Mouse (Mus musculus) layer of hippocampus, postnatal 14 days (tissue): ENCODE measurements around the gene Cd44. TPM values are rescaled to one million over a fixed set of nuclear protein-coding genes. Genes with fewer than 3 reads are reported as not detected.

Source experiments
- DNase-seq, 2 experiments: peaks; one replicate each; pipeline ENCODE4 v3.0.0; 2021 to 2022; ENCODE audit warnings: low spot score in 2 of 2, mixed read lengths in 1 of 2
- total RNA-seq, 2 experiments: library from RNA; stranded (reverse); gene quantifications; 2 replicates each; pipeline ENCODE4 v1.2.3; 2021

Cd44 gene
- total RNA-seq, 2 experiments from 2014 or later, result 5.4 to 6.3 TPM

DNA sequence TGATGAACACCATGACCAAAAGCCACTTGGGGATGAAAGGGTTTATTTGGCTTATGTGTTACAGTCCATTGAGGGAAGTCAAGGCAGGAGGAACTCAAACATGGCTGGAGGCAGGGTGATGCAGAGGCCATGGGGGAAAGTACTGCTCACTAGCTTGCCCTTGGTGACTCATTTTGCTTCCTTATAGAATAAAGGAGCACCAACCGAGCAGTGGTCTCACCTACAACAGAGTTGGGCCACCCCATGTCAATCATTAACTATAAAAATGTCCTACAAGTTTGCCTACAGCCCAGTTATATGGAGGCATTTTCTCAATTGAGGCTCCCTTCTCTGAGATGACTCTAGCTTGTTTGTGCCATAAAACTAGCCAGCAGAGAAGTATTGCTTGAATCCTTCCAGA, 73.6 kb downstream of the Cd44 start:
- DNase-seq, result no peak

DNA sequence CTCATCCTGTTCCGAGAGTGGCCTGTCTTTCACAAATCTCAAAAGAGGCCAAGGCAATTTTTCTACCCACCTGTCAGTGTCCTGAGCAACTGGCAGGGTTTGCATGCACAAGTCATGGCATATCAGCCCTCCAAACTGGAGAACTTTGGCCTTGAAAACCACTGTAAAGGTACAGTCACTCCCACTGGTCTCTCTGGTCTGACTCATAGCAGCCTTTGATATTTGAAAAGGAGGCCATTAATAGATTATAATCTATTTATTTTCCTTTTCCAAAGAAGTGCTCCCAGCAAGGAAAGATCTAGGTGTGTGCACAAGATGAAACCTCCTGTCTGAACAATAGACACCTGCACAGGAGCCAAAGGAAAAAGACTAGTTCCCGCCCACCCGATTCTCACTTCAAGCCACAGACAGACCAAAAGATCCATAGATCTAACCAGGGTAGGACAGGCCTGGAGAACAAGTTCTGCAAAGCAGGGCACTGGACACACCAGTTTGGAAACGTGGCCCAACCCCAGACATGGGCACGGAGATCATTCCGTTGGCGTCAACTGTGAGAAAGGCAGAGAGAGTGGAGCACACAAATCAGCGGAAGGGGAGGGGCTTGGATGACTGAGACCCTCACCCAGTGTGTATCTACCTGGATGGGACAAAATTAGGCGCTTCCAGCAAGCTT, 75.4 kb downstream of the Cd44 start:
- DNase-seq, result no peak

DNA sequence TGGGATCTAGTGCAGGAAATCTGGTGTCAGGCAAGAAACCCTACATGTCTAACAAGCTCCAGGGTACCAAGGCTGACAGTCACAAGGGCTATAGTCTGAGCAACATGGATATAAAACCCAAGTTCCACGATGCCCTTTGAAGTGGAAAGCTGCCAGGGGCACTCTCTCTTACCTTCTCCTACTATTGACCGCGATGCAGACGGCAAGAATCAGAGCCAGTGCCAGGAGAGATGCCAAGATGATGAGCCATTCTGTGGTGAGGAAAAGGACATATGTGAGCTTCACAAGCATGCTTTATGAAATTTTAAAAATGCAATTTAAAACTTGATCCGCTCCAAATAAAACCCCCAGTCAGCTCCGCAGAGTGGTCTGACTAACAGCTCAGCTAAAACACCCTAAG, 79.4 kb downstream of the Cd44 start:
- peak; percentile 8 to 11 for DNase-seq

DNA sequence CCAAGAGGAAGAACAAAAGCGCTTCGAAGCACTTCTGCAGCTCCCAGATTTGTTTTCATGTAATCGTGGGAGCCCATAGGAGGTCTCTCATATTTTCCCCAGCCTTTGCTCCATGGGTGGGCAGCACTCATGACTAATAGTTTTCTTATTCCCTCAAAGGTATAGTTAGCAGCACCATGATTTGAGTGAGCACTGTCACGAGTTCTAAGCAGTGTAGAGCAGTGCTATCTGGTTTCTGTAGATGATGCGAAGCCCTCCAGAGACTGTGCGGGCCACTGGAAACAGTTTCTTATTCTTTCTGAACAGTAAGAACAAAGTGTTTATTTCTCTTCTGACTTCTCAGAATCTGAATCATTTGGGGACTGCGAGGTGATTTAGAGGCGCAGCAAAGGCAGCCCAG, 80.7 kb downstream of the Cd44 start:
- DNase-seq, result no peak

DNA sequence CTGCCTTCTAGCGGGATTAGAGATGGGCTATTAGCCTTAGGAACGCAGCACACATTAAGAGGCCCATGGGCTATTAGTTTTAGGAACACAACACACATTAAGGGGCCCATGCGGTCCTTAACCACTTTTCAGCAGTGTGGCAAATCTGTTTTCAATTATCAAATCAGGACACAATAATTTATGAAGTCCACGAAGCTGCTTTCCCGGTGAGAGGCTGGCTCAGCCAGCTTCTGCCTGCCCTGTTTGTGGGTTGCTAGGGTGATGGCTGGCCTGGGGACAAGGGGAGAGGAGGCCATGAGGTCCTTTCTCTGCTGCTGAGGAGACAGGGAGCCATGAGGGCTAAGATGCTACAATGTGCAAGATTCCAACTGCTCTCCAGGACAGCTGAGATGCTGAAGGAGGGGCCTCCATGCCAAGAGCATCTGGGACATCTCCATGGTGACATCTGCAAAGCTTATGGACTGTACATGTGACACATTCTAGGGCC, 81.2 kb downstream of the Cd44 start:
- peak; percentile 24 to 34 for DNase-seq

DNA sequence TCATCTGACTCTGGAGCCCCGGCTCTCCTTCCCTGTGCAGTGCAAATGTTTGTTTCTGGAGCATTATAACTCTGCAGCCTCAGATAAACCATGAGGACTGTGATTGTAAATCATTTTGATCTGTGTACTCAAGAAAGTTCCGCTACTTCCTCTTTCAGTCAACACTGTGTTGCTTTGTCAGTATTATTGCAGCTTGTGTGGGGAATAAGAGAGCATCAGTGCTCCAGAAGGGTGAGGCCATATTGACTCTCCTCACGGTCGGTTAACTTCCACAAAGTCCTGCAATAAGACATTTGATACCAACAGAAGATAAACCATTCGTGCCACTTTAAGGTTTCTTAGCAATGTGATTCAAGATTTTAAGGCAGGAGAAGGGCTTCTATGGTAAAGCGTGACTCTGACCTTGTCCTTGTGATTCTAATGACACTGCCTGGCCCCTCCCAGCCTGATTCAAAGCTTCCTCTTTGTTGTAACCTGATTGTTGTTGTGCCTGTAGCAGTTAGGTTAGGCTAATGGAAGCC, 86.1 kb downstream of the Cd44 start:
- no peak for DNase-seq

DNA sequence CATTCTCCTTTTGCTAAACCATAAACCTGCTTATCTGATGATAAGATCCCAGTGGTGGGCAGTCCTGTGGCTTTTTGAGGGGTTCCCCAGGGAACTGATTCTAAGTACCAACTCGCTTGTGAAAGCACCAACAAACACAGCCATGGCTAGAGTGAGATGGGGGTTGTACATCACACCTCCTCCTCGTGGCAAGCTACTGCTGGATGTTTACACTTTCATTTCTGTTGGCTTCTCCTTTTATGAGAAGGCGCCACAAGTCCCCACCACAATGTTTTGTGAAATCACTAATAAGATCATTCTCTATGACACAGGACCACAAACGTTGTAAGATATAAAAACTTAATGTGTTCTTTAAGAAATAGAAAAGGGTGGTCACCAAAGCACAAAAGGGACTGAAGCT, 88.7 kb downstream of the Cd44 start:
- DNase-seq, result no peak

DNA sequence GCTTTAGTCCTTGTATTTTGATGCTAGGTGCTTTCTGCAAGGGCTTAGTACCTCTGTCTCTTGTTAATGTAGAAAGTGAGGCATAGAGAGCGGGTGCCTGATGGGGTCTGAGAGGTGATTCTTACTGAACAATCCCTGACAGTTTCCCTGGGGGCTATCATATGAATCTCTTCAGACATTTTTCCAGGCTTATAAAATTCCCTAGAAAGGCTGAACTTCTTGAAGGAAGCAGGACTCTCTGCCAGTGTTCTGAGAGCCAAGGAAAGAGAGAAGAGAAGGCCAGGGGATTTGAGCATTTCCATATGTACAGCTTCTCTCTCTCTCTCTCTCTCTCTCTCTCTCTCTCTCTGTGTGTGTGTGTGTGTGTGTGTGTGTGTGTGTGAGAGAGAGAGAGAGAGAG, 92.0 kb downstream of the Cd44 start:
- no peak for DNase-seq

DNA sequence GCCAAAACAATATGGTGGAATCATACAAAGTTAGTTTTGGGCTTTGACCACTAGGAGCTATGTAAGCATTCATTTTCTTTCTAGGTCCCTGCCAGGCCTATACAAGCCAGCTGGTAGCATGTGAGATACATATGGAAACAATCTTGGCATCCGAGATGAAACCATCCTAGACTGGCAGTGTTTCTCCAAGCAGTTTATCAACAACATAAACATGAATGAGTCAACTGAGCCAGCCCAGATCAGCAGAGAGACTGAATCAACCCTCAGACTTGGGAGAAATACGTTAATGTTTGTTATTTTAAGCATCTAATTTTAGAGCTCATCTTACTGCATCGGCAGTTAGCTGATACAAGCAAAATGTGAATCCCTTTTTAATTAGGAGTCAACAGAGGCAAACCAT, 93.8 kb downstream of the Cd44 start:
- DNase-seq, result no peak

DNA sequence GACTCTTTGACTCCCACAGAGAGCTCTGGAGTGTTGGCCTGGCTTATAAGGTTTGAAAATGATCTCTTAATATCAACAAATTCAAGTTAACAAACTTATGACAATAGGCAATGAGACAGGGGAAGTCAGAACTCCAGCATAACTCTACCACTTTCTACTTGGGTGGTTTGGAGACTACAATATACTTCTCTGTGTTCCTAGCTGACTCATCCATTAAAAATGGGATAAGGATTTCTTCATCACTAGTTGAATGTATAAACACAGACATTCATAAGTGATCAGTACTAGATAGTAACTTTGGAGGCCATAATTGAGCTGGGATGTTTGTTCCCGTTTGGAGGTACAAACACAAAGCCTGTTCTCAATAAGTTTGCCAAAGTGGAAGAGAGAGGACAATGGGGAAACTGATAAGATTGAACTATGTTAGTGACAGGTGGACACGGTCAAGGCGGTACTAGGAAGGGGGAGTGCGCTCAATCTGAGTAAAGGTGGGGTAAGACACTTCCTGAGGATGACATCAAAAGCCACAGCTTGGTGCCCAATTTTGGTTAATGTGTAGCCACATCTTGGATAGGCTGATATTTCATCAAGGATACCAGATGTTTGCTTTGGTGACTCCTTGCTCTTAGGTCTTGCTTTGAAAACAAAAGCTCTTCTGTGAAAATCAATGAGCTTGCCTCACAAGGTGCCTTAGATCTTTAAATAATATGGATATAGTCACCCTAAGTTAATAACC, 95.5 kb downstream of the Cd44 start:
- no peak for DNase-seq

DNA sequence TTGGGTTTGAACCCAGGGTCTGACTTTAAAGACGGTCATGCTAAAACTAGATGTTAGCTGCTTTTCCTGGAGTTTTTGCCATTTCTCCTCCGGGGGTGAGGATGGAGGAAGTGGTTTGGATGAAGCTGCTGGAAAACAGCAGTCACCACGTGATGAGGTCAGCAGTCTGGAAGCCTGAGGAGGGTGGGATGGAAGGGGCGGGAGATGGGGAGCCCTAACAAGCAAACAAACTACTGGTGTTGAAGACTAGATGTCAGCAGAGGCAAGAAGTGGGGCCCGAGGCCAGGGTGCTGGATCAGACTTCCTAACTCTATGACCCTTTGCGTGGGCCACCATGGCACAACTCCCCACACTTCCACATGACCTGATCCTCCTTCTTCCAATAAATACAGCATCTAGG, 96.2 kb downstream of the Cd44 start:
- no peak for DNase-seq

DNA sequence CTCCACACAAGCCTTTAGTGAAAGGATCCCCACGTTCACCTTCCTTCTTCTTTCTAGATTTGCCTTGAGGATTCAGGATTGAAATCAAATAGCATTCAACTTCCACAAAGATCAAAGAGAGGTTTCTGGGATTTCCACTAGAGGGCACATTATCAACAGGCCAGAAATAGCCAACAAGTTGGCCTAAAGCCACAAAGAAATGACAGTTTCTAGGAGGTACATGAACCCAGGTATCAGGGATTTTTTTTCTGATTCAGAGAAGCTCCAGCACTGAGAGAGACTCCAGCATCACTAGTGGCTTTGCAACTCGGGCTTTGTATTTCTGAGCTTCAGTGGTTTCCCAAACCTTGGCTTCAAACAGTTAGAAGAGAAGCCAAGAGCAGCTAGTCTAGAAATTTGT, 97.4 kb downstream of the Cd44 start:
- DNase-seq, result peak in 1 of 2 experiments; percentile 58

DNA sequence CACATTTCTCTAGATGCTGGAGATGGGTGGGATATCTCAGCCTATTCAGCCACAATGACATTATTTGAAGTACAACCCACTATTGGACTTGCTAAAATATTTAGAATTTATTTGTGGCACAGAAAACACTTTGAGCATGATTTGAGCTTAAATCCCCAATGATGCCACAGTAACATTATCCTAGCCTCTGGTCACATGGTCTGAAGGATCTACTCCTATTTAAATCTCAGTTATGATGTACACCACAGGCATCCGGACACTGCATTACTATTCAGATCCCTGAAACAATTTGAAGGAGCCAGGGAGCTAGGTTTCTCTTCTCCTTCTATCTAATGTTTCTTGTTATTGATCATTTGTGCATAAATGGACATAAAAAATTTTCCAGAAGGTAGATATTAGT, 99.6 kb downstream of the Cd44 start:
- DNase-seq, result no peak

DNA sequence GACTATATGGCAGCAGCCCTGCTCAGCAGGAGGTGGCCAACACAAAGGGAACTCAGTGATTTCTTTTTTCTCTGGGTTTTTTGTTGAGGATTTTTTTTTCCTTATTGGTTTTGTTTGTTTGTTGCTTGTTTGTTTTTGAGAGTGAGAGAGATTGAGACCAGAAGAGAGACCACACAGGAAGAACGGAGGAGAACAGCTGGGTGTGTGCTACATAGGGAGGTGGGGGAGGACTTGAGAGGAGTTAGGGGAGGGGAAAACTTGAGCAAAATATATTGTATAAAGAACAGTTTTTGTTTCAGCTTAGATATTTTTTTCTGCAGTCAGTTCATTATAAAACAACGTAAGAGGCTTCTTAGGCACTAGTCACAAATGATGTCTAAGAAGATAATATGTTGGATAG, 103.3 kb downstream of the Cd44 start:
- no peak for DNase-seq

DNA sequence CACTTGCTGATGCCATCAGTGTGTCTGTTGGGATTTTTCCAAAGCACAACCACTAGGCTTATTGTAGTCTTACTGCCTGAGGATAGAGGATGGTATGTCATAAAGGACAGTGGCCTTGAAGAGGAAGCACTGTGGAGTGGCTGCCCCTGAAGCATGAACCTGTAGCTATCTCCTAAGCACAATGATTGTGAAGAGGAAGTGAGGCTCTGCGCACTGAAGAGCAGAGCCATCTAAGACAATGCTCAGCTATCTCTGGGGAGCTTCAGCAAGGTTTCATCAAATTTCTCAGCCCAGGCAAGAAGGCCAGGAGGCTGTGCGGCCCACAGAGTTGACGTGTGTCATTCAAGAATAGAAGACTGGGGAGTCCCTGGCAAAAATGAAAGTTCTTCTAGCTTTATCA, 106.4 kb downstream of the Cd44 start:
- DNase-seq, result no peak

DNA sequence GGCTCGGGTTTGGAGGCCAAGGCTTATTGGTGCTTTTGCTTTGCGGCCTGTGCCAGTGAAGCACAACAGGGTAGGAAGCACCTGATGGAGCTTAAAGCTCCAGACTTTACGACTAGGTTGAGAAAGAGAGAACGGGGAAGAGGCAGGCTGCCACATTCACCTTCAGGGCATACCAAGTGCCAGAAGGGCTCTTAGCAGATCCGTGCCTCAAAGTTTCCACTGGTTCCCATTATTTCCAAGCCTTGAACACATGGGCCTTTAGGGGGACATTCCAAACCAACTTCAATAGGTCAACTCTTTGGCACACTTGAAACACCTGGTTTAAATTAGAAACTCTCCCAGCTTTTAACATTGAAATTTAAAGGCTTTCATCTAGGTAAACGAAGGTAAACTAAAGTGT, 108.7 kb downstream of the Cd44 start:
- DNase-seq, result no peak

DNA sequence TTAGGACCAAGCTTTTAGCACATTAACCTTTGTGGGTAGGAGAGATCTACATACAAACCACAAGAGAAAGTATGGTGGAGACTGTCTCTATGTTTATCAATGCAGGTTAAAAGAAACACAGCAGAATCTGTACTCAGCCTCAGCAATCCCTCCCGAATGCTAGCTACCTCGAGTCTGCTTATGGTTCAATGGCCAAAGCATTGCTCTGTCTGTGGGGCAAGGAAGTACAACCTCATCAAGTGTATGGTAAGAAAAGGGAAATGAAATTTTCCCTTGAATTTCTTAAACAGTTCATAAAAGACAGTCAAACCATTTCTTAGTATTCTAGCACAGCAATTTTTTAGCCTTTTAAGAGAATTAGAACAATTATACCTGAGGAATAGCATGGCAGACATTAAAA, 109.8 kb downstream of the Cd44 start:
- DNase-seq, result no peak

DNA sequence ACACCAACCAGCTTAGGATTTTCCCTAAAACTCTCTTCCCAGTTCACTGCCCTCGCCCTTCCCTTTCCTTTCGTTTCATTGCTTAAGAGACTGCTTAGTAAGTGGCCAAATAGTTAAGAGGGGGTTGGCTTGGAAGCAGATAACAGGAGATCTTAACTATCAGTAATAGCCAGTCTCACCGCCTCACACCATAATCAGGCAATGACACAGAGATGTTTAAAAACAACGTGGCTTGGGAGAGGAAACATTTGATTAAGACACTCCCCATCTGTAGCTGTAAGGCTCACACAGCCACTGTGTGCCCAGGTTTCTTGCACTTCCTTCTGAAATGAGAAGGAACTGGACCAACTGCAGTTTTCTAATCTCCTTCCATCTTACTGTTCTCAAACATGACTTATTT, 115.8 kb downstream of the Cd44 start:
- no peak for DNase-seq

DNA sequence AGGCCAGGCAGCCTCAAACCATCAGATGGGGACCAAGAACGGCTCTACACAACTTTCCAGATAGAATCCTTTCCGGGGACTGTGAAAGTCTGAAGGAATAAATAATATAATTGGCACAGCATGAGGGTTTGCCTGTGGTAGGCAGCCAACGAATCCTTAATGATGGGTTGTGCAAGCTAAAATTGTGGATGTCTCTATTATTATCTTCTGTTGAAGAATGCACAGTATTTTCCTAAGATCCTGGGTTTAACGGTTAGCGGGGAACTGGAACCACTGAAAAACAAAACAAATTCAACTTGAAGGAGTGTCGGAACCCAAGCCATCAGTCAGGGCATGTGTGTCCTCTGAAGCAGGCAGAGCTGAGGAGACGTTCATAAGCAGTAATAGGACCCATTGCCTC, 118.7 kb downstream of the Cd44 start:
- DNase-seq, result no peak

DNA sequence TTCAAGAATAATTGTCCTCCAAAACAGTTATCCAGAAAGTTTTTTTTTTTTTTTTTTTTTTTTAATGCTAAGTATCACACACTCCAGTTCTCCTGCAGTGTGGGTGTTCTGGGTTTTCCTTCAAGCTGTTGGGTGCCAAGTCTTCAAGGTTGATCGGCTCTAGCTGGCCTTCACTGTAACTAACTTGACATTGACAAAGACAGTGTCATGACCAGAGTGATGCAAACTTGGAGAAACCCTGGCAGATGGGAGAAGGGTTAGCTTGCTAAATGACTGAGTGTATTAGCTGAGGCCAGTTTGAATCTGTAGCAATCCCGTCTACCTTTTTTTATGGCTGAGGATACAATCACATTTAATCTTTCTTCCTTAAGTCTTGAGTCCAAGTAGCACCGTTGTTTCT, 123.3 kb downstream of the Cd44 start:
- DNase-seq, result no peak

DNA sequence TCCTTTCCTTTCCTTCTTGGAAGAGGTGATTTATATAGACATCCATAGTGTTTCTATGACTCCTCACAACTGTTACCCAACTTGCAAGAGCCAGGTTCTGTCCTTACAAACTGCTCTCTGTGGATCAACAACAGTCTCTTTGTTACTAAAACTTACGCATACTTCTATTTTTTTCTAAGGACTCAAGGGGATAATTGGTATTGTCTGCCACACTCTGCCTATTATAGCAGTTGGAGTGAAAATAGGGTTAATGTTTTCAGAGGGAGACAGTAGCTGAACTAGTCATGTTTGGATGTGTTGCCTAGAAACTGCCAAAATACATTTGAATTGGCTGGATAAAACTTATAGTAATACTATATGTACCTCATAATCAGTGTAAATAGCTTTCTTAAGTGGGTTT, 125.9 kb downstream of the Cd44 start:
- no peak for DNase-seq

DNA sequence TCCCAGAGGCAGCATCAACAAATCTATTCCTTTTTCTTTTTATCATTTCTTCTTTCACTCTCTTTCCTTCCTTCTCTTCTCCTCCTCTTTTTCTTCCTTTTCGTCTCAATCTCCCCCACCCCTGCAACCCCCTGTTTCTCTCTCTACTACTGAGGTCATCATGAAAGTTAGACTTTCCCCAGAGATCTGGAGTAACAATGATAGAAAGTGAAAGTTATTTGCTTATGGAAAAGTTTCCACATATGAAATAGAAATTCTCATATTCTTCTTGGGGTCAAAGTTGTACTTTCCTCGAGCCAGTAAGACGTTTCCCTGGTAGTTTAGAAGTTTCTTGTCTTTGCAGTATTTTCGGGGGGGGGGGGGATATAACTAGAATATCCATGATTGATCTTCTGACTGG, 126.8 kb downstream of the Cd44 start:
- no peak for DNase-seq

DNA sequence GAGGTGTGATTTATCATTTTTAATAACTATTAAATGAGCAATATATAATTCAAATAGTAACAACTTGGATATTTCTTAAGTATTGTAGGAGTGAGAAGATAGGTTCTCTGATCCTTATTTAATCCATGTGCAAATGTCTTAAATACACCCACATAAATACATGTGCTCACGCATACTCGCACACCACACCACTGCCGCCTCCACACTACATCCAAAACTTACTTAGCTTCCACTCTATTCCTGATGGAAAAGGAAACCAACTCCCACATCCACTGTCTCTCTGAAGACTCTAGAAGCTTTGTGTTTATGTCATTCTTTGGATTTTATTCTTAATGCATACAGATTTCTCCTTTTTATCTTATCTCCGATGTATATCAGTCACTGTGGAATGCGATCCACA, 129.2 kb downstream of the Cd44 start:
- no peak for DNase-seq
